Mouse (Mus musculus) heart, postnatal 0 days (tissue): ENCODE data around the gene Efnb3. TPM values are rescaled to one million over a fixed set of nuclear protein-coding genes. Genes with fewer than 3 reads are reported as not detected.

Source experiments
- ATAC-seq: fragments of 200-750 bp; cut with Nextera tagmentation; 2 replicates; pipeline ENCODE4 v1.8.0; 2017; ENCODE audit warnings: low read depth, moderate number of reproducible peaks, moderate library complexity; ENCODE audit not compliant: insufficient read depth
- DNase-seq: peaks from one replicate; pipeline ENCODE4 v3.0.0-alpha.2; 2016; ENCODE audit warnings: low spot score
- H3K27ac ChIP-seq: fragments of 300-500 bp; sonication (generic); 2 replicates; pipeline ENCODE4 v1.5.1; 2014; ENCODE audit warnings: low read depth, mild to moderate bottlenecking
- H3K27me3 ChIP-seq: fragments of 300-500 bp; sonication (generic); 2 replicates; pipeline ENCODE4 v1.6.1; 2014; ENCODE audit warnings: low read length, mixed read lengths; ENCODE audit not compliant: control insufficient read depth, insufficient read depth
- H3K36me3 ChIP-seq: fragments of 300-500 bp; sonication (generic); replicated peaks from 2 replicates; pipeline ENCODE4 v1.6.1; 2014; ENCODE audit warnings: low read length, mixed read lengths; ENCODE audit not compliant: control insufficient read depth, insufficient read depth
- H3K4me1 ChIP-seq: fragments of 300-500 bp; sonication (generic); 2 replicates; pipeline ENCODE4 v1.6.1; 2014; ENCODE audit warnings: antibody characterized with exemption; ENCODE audit not compliant: control insufficient read depth, insufficient read depth
- H3K4me2 ChIP-seq: fragments of 300-500 bp; sonication (generic); 2 replicates; pipeline ENCODE4 v1.6.1; 2014; ENCODE audit warnings: low read depth, mild to moderate bottlenecking, low read length, moderate library complexity
- H3K4me3 ChIP-seq: fragments of 300-500 bp; sonication (generic); 2 replicates; pipeline ENCODE4 v1.5.1; 2014; ENCODE audit warnings: low read depth, low read length
- H3K9ac ChIP-seq: fragments of 300-500 bp; sonication (generic); replicated peaks from 2 replicates; pipeline ENCODE4 v1.6.1; 2014; ENCODE audit warnings: low read depth, low read length, mixed read lengths
- H3K9me3 ChIP-seq: fragments of 300-500 bp; sonication (generic); replicated peaks from 2 replicates; pipeline ENCODE4 v1.6.1; 2016; ENCODE audit warnings: low read length; ENCODE audit not compliant: control insufficient read depth
- CTCF ChIP-seq: IDR thresholded peaks from 2 replicates; pipeline ENCODE4 v1.5.1; 2016; ENCODE audit warnings: antibody characterized with exemption, control low read depth, low read depth
- EP300 ChIP-seq: IDR thresholded peaks from 2 replicates; pipeline ENCODE4 v1.6.1; 2016; ENCODE audit warnings: antibody characterized with exemption, low read depth
- WGBS: fragments of 180-500 bp; shearing (Covaris S2); extraction: QIAGEN DNeasy Blood & Tissue Kit; methylation state at CpG from one replicate; pipeline ENCODE4 v1.1.7; 2014; 5-methylcytosine and 5-hydroxymethylcytosine counted together
- polyA plus RNA-seq: library from polyadenylated mRNA; unstranded; fragments of >200 nt; fragmentation: Nextera tagmentation; extraction: Ambion mirVana; gene quantifications from 2 replicates; pipeline ENCODE4 v1.2.1, GENCODE M21; 2015
- total RNA-seq: library from RNA; depleted of rRNA; stranded (reverse); fragments of >200 nt; gene quantifications from 2 replicates; pipeline ENCODE4 v1.2.3, GENCODE M21; 2014; ENCODE audit warnings: low replicate concordance

The Efnb3 gene
- total and polyA plus RNA-seq, 2 experiments from 2014 or later, result 75.6 to 79.5 TPM

GRCm38 (mm10) chr11:69605726-69606490 lies 45.9 kb upstream of the Efnb3 start, which contains the start of gene Atp1b2:
TSS of gene Atp1b2 (minus strand) at chr11:69605942.
- H3K4me2 ChIP-seq, result peak within 1 kb of the TSS; percentile 97
- peaks cover 43% of the 10 kb centered on the region for H3K4me1 ChIP-seq
- DNase-seq (peak; percentile 78), ATAC-seq (peak; percentile 88)
- WGBS, result 2% methylated on average over 32 of the region's 32 CpGs
- H3K27ac ChIP-seq, result peak within 1 kb of the TSS; percentile 79
- H3K36me3 ChIP-seq, result no peaks in the 10 kb centered on the region
- no peaks in the 10 kb centered on the region for H3K27me3 ChIP-seq
- peak within 1 kb of the TSS; percentile 66 for H3K4me3 ChIP-seq
- no peak for TF ChIP-seq CTCF
- TF ChIP-seq EP300, result no peak
- H3K9me3 ChIP-seq, result no peaks in the 10 kb centered on the region
- peak within 1 kb of the TSS; percentile 70 for H3K9ac ChIP-seq

- Histone ChIP-seq H3K9me3 (no peaks in the 10 kb centered on the region), H3K36me3 (no peaks in the 10 kb centered on the region), H3K27ac (peak overlapping the region; percentile 79), H3K9ac (peak overlapping the region; percentile 70), H3K4me2 (peak overlapping the region; percentile 97), H3K27me3 (no peaks in the 10 kb centered on the region), H3K4me3 (peak overlapping the region; percentile 66), H3K4me1 (peaks cover 52% of the 10 kb centered on the region)
- whole genome bisulfite sequencing, result under 1% methylated on average over 63 of the region's 73 CpGs
- no peak for TF ChIP-seq EP300
- no peak for TF ChIP-seq CTCF
- ATAC-seq (peak; percentile 43), DNase-seq (peak; percentile 52)
Measured at GRCm38 (mm10) chr11:69604795-69605664, 45.0 kb upstream of the Efnb3 start.

GRCm38 (mm10) chr11:69604347-69604746 lies 44.3 kb upstream of the Efnb3 start:
- 71% methylated on average over 3 of the region's 3 CpGs for WGBS
- DNase-seq (no peak), ATAC-seq (no peak)
- Histone ChIP-seq H3K9ac (no peak overlapping the region), H3K36me3 (no peaks in the 10 kb centered on the region), H3K4me1 (peaks cover 59% of the 10 kb centered on the region), H3K27ac (peak overlapping the region; percentile 79), H3K4me3 (peak overlapping the region; percentile 66), H3K9me3 (no peaks in the 10 kb centered on the region), H3K27me3 (no peaks in the 10 kb centered on the region), H3K4me2 (peak overlapping the region; percentile 97)
- no peak for TF ChIP-seq EP300
- no peak for TF ChIP-seq CTCF

- H3K9ac ChIP-seq, result no peak overlapping the region
- H3K4me1 ChIP-seq, result peaks cover 60% of the 10 kb centered on the region
- peak overlapping the region; percentile 79 for H3K27ac ChIP-seq
- no peaks in the 10 kb centered on the region for H3K27me3 ChIP-seq
- 55% methylated on average over 8 of the region's 8 CpGs for WGBS
- TF ChIP-seq CTCF (no peak), EP300 (no peak)
- H3K9me3 ChIP-seq, result no peaks in the 10 kb centered on the region
- H3K4me3 ChIP-seq, result no peak overlapping the region
- DNase-seq (peak; percentile 55), ATAC-seq (no peak)
- no peaks in the 10 kb centered on the region for H3K36me3 ChIP-seq
- 0 out of 2 replicates have a peak overlapping the region, but pooled peaks have one; percentile 97 for H3K4me2 ChIP-seq
Measured at GRCm38 (mm10) chr11:69603516-69603915, 43.5 kb upstream of the Efnb3 start.

GRCm38 (mm10) chr11:69601768-69602167 lies 41.8 kb upstream of the Efnb3 start:
- DNase-seq (no peak), ATAC-seq (no peak)
- H3K9me3 ChIP-seq, result no peaks in the 10 kb centered on the region
- no peaks in the 10 kb centered on the region for H3K27me3 ChIP-seq
- 31% methylated on average over 3 of the region's 3 CpGs for whole genome bisulfite sequencing
- no peaks in the 10 kb centered on the region for H3K36me3 ChIP-seq
- H3K4me1 ChIP-seq, result peaks cover 60% of the 10 kb centered on the region
- no peak overlapping the region for H3K9ac ChIP-seq
- TF ChIP-seq EP300, result no peak
- TF ChIP-seq CTCF, result no peak
- H3K4me2 ChIP-seq, result no peak overlapping the region
- no peak overlapping the region for H3K27ac ChIP-seq
- no peak overlapping the region for H3K4me3 ChIP-seq
